Mouse (Mus musculus) CH12.LX (cell line): ENCODE results near the gene 2310007B03Rik. TPM values are rescaled to one million over a fixed set of nuclear protein-coding genes. Genes with fewer than 3 reads are reported as not detected.

ENCODE experiments used
- DNase-seq: peaks from one replicate; pipeline ENCODE4 v3.0.0-alpha.2; 2013; ENCODE audit errors: extremely low read depth
- H3K27ac ChIP-seq: 2 replicates; pipeline ENCODE4 v1.5.1; 2012; ENCODE audit warnings: low read depth, mild to moderate bottlenecking, control low read depth, moderate library complexity; ENCODE audit not compliant: insufficient read depth
- H3K27me3 ChIP-seq: replicated peaks from 2 replicates; pipeline ENCODE3; 2012; ENCODE audit warnings: inconsistent platforms
- H3K36me3 ChIP-seq, 2 experiments: replicated peaks in 1 of 2; 2 replicates each; pipeline versions ENCODE3 to v1.6.1; 2012; ENCODE audit warnings: inconsistent platforms in 1 of 2, low read length in 1 of 2, mild to moderate bottlenecking in 1 of 2, mixed read lengths in 1 of 2, moderate library complexity in 1 of 2; ENCODE audit not compliant: control insufficient read depth in 1 of 2, insufficient read depth in 1 of 2
- H3K4me1 ChIP-seq, 2 experiments: 2 replicates each; pipeline ENCODE4 v1.6.1; 2012; ENCODE audit warnings: inconsistent platforms in 1 of 2, moderate library complexity in 1 of 2; ENCODE audit not compliant: insufficient read depth in 2 of 2, control insufficient read depth in 1 of 2
- H3K4me2 ChIP-seq: 2 replicates; pipeline ENCODE4 v1.6.1; 2012; ENCODE audit warnings: low read depth, mild to moderate bottlenecking, control low read depth; ENCODE audit not compliant: poor library complexity, insufficient read depth, severe bottlenecking
- H3K4me3 ChIP-seq, 3 experiments: fragments of 150-350 bp in 1 of 3; sonication (generic) in 1 of 3; replicated peaks in 1 of 3; 2 replicates each; pipeline versions ENCODE3 to v1.5.1; 2011 to 2012; ENCODE audit warnings: low read depth in 2 of 3, low read length in 2 of 3, mild to moderate bottlenecking in 2 of 3, moderate library complexity in 2 of 3, control low read depth in 1 of 3, improper control_type of control experiment in 1 of 3, inconsistent platforms in 1 of 3, mixed read lengths in 1 of 3; ENCODE audit not compliant: poor library complexity in 1 of 3
- H3K79me2 ChIP-seq: replicated peaks from 2 replicates; pipeline ENCODE4 v1.6.1; 2012; ENCODE audit warnings: mild to moderate bottlenecking, moderate library complexity; ENCODE audit not compliant: control insufficient read depth, poor library complexity, insufficient read depth, severe bottlenecking; ENCODE audit errors: extremely low read depth
- H3K9ac ChIP-seq: 2 replicates; pipeline ENCODE4 v1.6.1; 2012; ENCODE audit warnings: low read depth, mild to moderate bottlenecking, control low read depth, moderate library complexity; ENCODE audit not compliant: insufficient read depth
- H3K9me3 ChIP-seq: replicated peaks from 2 replicates; pipeline ENCODE3; 2012; ENCODE audit warnings: low read length, inconsistent platforms, mixed read lengths
- CHD2 ChIP-seq: IDR thresholded peaks from 2 replicates; pipeline ENCODE4 v1.6.1; 2011; ENCODE audit warnings: low read length, improper control_type of control experiment
- CTCF ChIP-seq, 2 experiments: IDR thresholded peaks in 1 of 2; conservative IDR thresholded peaks in 1 of 2; 2 replicates each; pipeline ENCODE4 v1.5.1; 2011 to 2012; ENCODE audit warnings: low read depth in 2 of 2, low read length in 2 of 2, improper control_type of control experiment in 1 of 2, inconsistent platforms in 1 of 2, mild to moderate bottlenecking in 1 of 2, moderate library complexity in 1 of 2
- EP300 ChIP-seq: IDR thresholded peaks from 2 replicates; pipeline ENCODE4 v1.6.1; 2011; ENCODE audit warnings: low read length, improper control_type of control experiment
- GABPA ChIP-seq: IDR thresholded peaks from 2 replicates; pipeline ENCODE4 v1.6.1; 2012; ENCODE audit warnings: low read depth, low read length, improper control_type of control experiment, inconsistent platforms; ENCODE audit not compliant: insufficient replicate concordance
- IRF4 ChIP-seq: IDR thresholded peaks from 2 replicates; pipeline ENCODE4 v1.6.1; 2014; ENCODE audit warnings: low read depth, mild to moderate bottlenecking, inconsistent platforms, low read length, improper control_type of control experiment
- JUN ChIP-seq: IDR thresholded peaks from 2 replicates; pipeline ENCODE4 v1.6.1; 2011; ENCODE audit warnings: low read depth, mild to moderate bottlenecking, low read length, improper control_type of control experiment, moderate library complexity; ENCODE audit not compliant: insufficient read depth
- NELFE ChIP-seq: IDR thresholded peaks from 2 replicates; pipeline ENCODE4 v1.6.1; 2011; ENCODE audit warnings: low read depth, low read length, improper control_type of control experiment
- PAX5 ChIP-seq: IDR thresholded peaks from 2 replicates; pipeline ENCODE4 v1.6.1; 2012; ENCODE audit warnings: low read length, inconsistent platforms, mixed read lengths
- POLR2A ChIP-seq: IDR thresholded peaks from 2 replicates; pipeline ENCODE4 v1.6.1; 2011; ENCODE audit warnings: low read depth, mild to moderate bottlenecking, improper control_type of control experiment, low read length
- RAD21 ChIP-seq: IDR thresholded peaks from 2 replicates; pipeline ENCODE4 v1.6.1; 2011; ENCODE audit warnings: low read depth, mild to moderate bottlenecking, low read length, improper control_type of control experiment, moderate library complexity
- SMC3 ChIP-seq: IDR thresholded peaks from 2 replicates; pipeline ENCODE4 v1.6.1; 2011; ENCODE audit warnings: low read depth, low read length, improper control_type of control experiment
- TBP ChIP-seq: conservative IDR thresholded peaks from 2 replicates; pipeline ENCODE4 v1.6.1; 2011; ENCODE audit warnings: low read depth, low read length, improper control_type of control experiment
- USF1 ChIP-seq: IDR thresholded peaks from 2 replicates; pipeline ENCODE4 v1.6.1; 2014; ENCODE audit warnings: low read depth, mild to moderate bottlenecking, inconsistent platforms, low read length, improper control_type of control experiment
- USF2 ChIP-seq: conservative IDR thresholded peaks from 2 replicates; pipeline ENCODE4 v1.6.1; 2011; ENCODE audit warnings: low read depth, low read length, improper control_type of control experiment
- dilution Hi-C: fragments of 300-500 bp; cut with MboI; formaldehyde crosslinking; loops from 2 replicates; pipeline ENCODE4 v1.14.3; 2020; ENCODE audit warnings: low sequenced_read_pairs; ENCODE audit not compliant: extremely low pct_unique_long_range_greater_than_20kb, extremely low pct_ligation_motif_present
- in situ Hi-C: fragments of 300-500 bp; cut with MboI; formaldehyde crosslinking; loops from 3 replicates; pipeline ENCODE4 v1.14.3; 2019; ENCODE audit warnings: low sequenced_read_pairs, low pct_ligation_motif_present, low pct_unique_long_range_greater_than_20kb, mixed read lengths
- polyA plus RNA-seq: library from polyadenylated mRNA; unstranded; fragments of >175 nt; gene quantifications from 2 replicates; pipeline ENCODE4 v1.2.1, GENCODE M21; 2012; ENCODE audit warnings: low read depth; ENCODE audit not compliant: insufficient read length
- total RNA-seq, 2 experiments: library from RNA; depleted of rRNA; stranded (reverse); fragments of 300-350 nt in 1 of 2; fragments of >200 nt in 1 of 2; gene quantifications; 2 replicates each; pipeline ENCODE4 v1.2.3; 2012 to 2014

2310007B03Rik gene
- total and polyA plus RNA-seq, 3 experiments = 0.08 TPM; not detected in 2

GRCm38 (mm10) chr1:93128710-93129349 is 31.9 kb downstream of the 2310007B03Rik start:
- peak; percentile 11 for DNase-seq
- Histone ChIP-seq H3K4me1 (no peaks in the 10 kb centered on the region), H3K36me3 (no peaks in the 10 kb centered on the region), H3K4me3 (no peak overlapping the region), H3K9ac (no peak overlapping the region), H3K9me3 (peaks cover 3% of the 10 kb centered on the region), H3K27me3 (peaks cover 84% of the 10 kb centered on the region), H3K79me2 (no peaks in the 10 kb centered on the region), H3K27ac (no peak overlapping the region), H3K4me2 (no peak overlapping the region)
- dilution Hi-C loops = no loop called here
- no peak for TF ChIP-seq GABPA
- peak; percentile 32 for TF ChIP-seq RAD21
- TF ChIP-seq NELFE = no peak
- no peak for TF ChIP-seq USF1
- TF ChIP-seq PAX5 = no peak
- no peak for TF ChIP-seq IRF4
- peak; percentile 25 to 63; a peak in 3 of 4 replicates for TF ChIP-seq CTCF (conservative IDR thresholded peaks at IDR 0.05 in 1 of 2, IDR thresholded peaks at IDR 0.05 in 1 of 2; ENCODE audit: low read depth in 2 of 2, low read length in 2 of 2)
- no peak for TF ChIP-seq USF2
- TF ChIP-seq SMC3 = peak; percentile 21; the same call in 1 of the 2 replicates
- in situ Hi-C loops = no loop called here

DNA sequence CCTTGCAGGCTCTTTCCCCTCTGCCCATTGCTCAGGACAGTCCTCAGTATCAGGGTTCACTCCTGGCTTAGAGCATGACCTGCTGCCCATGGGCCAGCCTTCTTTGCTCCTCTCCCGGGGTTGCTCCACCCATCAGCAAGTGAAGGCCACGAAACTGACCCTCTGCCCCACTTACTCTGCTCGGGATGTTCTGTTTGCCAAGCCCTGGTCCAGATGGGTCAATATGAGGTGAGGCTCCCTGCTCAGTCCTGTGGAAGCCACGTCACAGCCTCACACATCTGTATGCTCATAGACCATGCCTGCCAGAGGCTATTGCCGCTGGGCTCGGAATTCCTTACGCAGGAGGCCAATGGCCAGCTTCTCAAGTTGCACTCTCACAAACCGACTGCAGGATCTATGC is 32.5 kb downstream of the 2310007B03Rik start:
- no peak for TF ChIP-seq CHD2
- no peak for TF ChIP-seq PAX5
- Histone ChIP-seq H3K36me3 (no peaks in the 10 kb centered on the region), H3K79me2 (no peaks in the 10 kb centered on the region), H3K4me3 (no peak overlapping the region), H3K27ac (no peak overlapping the region), H3K27me3 (peaks cover 86% of the 10 kb centered on the region), H3K4me1 (no peaks in the 10 kb centered on the region), H3K9ac (no peak overlapping the region), H3K4me2 (no peak overlapping the region), H3K9me3 (peaks cover 3% of the 10 kb centered on the region)
- in situ Hi-C loops (no loop called here), dilution Hi-C loops (no loop called here)
- DNase-seq = no peak

DNA sequence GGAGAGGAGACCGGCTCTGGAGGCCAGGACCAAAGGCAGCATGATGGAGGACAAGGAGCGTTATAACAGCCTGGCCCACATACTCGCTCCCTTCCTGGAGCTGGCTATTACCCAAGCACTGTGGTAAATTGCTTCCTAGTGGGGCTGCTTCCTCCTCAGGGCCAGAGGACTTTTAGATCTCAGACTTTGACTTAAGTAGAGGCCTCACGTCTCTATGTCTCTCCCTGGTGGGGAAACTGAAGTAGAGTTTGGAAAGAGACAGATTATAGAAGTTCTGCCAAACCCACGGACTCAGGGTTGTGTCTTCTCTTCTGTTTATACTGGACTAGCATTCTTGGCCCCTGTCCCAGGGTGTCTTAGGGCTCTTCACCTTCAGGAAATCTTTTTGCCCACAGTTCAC is 35.5 kb downstream of the 2310007B03Rik start:
- H3K4me2 ChIP-seq = no peak overlapping the region
- in situ Hi-C loops (no loop called here), dilution Hi-C loops (no loop called here)
- peak; percentile 13 for DNase-seq
- no peaks in the 10 kb centered on the region for H3K36me3 ChIP-seq
- peaks cover 82% of the 10 kb centered on the region for H3K27me3 ChIP-seq
- no peaks in the 10 kb centered on the region for H3K79me2 ChIP-seq
- TF ChIP-seq USF1 = no peak
- TF ChIP-seq POLR2A = no peak
- peak in 1 of 2 experiments; percentile 42; a peak in 2 of 4 replicates for TF ChIP-seq CTCF (conservative IDR thresholded peaks at IDR 0.05 in 1 of 2, IDR thresholded peaks at IDR 0.05 in 1 of 2; ENCODE audit: low read depth in 2 of 2, low read length in 2 of 2)
- no peak for TF ChIP-seq TBP
- no peak for TF ChIP-seq JUN
- peak; percentile 25 for TF ChIP-seq RAD21
- TF ChIP-seq SMC3 = peak; percentile 25; the same call in 1 of the 2 replicates
- TF ChIP-seq EP300 = no peak
- H3K4me1 ChIP-seq = no peaks in the 10 kb centered on the region
- no peak overlapping the region for H3K9ac ChIP-seq
- H3K9me3 ChIP-seq = peaks cover 3% of the 10 kb centered on the region
- no peak overlapping the region for H3K27ac ChIP-seq
- H3K4me3 ChIP-seq = no peak overlapping the region
